Mouse (Mus musculus) heart, embryonic 10.5 days (tissue): Measurements from ENCODE around the gene Tefm. TPM values are rescaled to one million over a fixed set of nuclear protein-coding genes. Genes with fewer than 3 reads are reported as not detected.
"Not testable (repeated sequence)": the region's sequence is repeated elsewhere in the genome, so short reads cannot be mapped to it uniquely, and the experiment has no call there.

ENCODE experiments used
- DNase-seq: peaks from one replicate; pipeline ENCODE4 v3.0.0-alpha.2; 2017; ENCODE audit warnings: low spot score
- H3K27ac ChIP-seq: fragments of 300-500 bp; sonication (generic); 2 replicates; pipeline ENCODE4 v1.5.1; 2016; ENCODE audit warnings: mild to moderate bottlenecking
- H3K27me3 ChIP-seq: fragments of 300-500 bp; sonication (generic); 2 replicates; pipeline ENCODE4 v1.6.1; 2016; ENCODE audit warnings: mild to moderate bottlenecking; ENCODE audit not compliant: poor library complexity, insufficient read depth, severe bottlenecking
- H3K36me3 ChIP-seq: fragments of 300-500 bp; sonication (generic); 2 replicates; pipeline ENCODE4 v1.6.1; 2016; ENCODE audit warnings: mild to moderate bottlenecking, moderate library complexity
- H3K4me1 ChIP-seq: fragments of 300-500 bp; sonication (generic); 2 replicates; pipeline ENCODE4 v1.6.1; 2016; ENCODE audit warnings: mild to moderate bottlenecking
- H3K4me3 ChIP-seq: fragments of 300-500 bp; sonication (generic); 2 replicates; pipeline ENCODE4 v1.5.1; 2016; ENCODE audit warnings: mild to moderate bottlenecking, moderate library complexity
- H3K9me3 ChIP-seq: fragments of 300-500 bp; sonication (generic); 2 replicates; pipeline ENCODE4 v1.6.1; 2016; ENCODE audit warnings: mild to moderate bottlenecking, moderate library complexity
- WGBS: fragments of 180-500 bp; shearing (Covaris S2); methylation state at CpG from one replicate; pipeline ENCODE4 v1.1.7; 2016; 5-methylcytosine and 5-hydroxymethylcytosine counted together
- polyA plus RNA-seq: library from polyadenylated mRNA; unstranded; fragments of >200 nt; fragmentation: Nextera tagmentation; extraction: Ambion mirVana; gene quantifications from 2 replicates; pipeline ENCODE4 v1.2.1, GENCODE M21; 2016

The Tefm gene
- polyA plus RNA-seq, 1 experiment from 2014 or later = 35.4 TPM

DNA sequence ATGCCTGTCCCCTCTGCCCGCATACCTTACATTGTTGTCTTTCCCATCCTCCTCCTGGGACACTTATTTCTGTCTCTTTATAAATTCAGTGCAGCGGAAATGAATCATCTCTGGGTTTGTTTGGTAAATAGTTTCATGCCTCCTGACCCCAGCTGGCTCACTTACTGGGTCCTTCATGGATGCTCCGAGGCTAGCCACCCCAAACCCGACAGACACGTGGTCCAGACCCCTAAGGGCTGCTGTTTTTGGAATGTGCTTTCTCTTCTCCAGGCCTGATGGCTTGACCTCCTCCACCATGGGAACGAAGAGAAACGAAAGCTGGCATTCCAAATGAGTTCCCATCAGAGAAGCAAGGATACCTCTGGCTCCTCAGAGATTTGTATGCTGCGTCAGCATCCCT lies 10.4 kb upstream of the Tefm start:
- Histone ChIP-seq H3K27me3 (peaks cover 60% of the 10 kb centered on the region), H3K4me3 (no peak overlapping the region), H3K4me1 (peaks cover 11% of the 10 kb centered on the region), H3K9me3 (no peaks in the 10 kb centered on the region), H3K27ac (no peak overlapping the region), H3K36me3 (no peaks in the 10 kb centered on the region)
- WGBS = 77% methylated on average over 8 of the region's 8 CpGs
- no peak for DNase-seq

DNA sequence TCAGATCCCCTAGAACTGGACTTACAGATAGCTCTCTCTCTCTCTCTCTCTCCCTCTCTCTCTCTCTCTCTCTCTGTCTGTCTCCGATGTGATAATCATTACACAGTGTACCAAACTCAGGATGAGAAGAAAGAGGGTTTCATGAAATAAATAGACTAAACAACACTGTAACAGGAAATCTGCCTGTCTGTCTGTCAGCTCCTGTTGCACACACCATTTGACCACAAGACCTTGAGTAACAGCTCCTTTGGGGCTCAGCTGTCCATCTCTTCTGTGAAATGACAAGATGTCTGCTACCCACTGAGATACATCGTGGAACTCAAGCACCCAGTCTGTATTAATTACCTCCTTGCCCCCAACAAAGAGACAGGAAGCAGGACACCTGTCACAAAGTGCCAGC lies 9.6 kb upstream of the Tefm start:
- WGBS = 77% methylated on average over 2 of the region's 2 CpGs
- peaks cover 51% of the 10 kb centered on the region for H3K27me3 ChIP-seq
- DNase-seq = peak; percentile 7
- no peaks in the 10 kb centered on the region for H3K36me3 ChIP-seq
- no peaks in the 10 kb centered on the region for H3K9me3 ChIP-seq
- H3K4me3 ChIP-seq = no peak overlapping the region
- peaks cover 11% of the 10 kb centered on the region for H3K4me1 ChIP-seq
- H3K27ac ChIP-seq = no peak overlapping the region

DNA sequence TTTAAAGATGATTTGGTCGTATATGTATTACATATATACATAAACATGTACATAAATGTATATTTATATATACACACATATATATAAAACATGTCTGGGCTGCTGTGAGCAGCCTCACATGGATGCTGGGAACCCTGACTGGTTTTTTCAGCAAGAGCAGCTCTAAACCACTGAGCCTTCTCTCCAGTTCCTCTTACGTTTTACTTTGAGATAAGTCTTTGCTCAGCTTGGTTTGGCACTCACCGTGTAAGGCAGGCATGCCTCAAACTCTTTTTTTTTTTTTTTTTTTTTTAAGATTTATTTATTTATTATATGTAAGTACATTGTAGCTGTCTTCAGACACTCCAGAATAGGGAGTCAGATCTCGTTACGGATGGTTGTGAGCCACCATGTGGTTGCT lies 8.6 kb upstream of the Tefm start:
- WGBS = 71% methylated on average over 5 of the region's 5 CpGs
- peaks cover 11% of the 10 kb centered on the region for H3K4me1 ChIP-seq
- peaks cover 42% of the 10 kb centered on the region for H3K27me3 ChIP-seq
- no peak for DNase-seq
- no peaks in the 10 kb centered on the region for H3K36me3 ChIP-seq
- no peak overlapping the region for H3K4me3 ChIP-seq
- H3K9me3 ChIP-seq = no peaks in the 10 kb centered on the region
- no peak overlapping the region for H3K27ac ChIP-seq

DNA sequence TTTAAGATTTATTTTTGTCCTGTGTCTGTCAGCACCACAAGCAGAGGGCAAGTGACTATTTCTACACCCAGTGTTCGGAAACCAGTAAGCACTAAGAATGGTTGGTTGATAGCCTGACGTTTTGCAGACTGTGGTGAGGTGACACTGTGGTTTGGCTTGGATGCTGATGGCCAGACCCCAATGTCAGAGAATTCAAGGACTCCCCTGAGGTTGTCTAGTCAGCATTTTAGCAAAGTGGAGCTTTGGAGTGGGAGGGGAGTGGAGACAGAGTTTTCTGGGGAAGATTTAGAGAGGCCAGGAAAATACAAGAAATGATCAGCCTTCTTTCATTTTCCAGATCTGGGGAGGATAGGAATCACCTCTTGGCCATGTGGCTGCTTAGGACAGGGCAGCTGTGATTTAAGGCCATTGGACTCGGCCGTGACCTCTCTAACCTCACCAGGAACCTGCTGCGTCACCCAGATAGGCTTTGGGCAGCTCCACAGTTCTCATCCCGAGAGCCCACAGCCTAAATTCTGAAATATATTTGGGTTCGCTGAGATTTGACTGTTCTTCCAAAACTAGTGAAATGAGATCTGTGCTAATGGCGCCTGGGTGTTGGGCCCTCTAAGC lies 7.5 kb upstream of the Tefm start:
- H3K9me3 ChIP-seq = no peaks in the 10 kb centered on the region
- H3K4me1 ChIP-seq = peaks cover 9% of the 10 kb centered on the region
- H3K4me3 ChIP-seq = no peak overlapping the region
- no peak for DNase-seq
- H3K27me3 ChIP-seq = peaks cover 31% of the 10 kb centered on the region
- 71% methylated on average over 8 of the region's 8 CpGs for WGBS
- H3K27ac ChIP-seq = no peak overlapping the region
- no peaks in the 10 kb centered on the region for H3K36me3 ChIP-seq

DNA sequence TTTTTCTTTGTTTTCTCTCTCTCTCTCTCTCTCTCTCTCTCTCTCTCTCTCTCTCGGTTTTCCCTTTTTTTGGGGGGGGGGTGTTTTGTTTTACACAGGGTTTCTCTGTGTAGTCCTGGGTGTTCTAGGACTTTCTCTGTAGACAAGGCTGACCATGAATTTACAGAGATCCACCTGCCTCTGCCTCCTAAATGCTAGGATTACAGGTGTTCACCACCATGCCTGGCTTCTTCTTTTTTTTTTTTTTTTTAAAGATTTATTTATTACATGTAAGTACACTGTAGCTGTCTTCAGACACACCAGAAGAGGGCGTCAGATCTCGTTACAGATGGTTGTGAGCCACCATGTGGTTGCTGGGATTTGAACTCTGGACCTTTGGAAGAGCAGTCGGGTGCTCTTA lies 7.0 kb upstream of the Tefm start:
- H3K27me3 ChIP-seq = peaks cover 26% of the 10 kb centered on the region
- H3K9me3 ChIP-seq, H3K27ac ChIP-seq, H3K4me1 ChIP-seq, H3K4me3 ChIP-seq, H3K36me3 ChIP-seq, DNase-seq: not testable (repeated sequence)
- WGBS = 69% methylated on average over 2 of the region's 4 CpGs

DNA sequence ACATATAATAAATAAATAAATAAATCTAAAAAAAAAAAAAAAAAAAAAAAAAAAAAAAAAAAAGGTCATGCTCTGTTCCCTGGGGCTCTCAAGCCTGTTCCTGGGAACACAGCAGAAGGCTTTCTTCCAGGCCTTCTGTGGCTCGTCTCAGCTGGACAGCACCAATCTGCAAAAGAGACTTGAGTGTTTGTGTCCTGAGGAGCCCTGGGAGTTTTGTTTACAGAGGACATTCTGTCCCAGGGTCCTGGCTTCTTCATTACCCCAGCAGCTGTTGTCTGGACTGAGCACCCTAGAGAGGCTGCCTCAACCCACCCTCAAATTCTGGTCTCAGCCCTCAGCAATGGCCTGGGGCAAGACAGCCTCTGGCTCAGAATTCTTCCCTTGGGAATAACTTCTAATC lies 6.3 kb upstream of the Tefm start:
- Histone ChIP-seq H3K36me3 (no peaks in the 10 kb centered on the region), H3K4me1 (no peaks in the 10 kb centered on the region), H3K27ac (no peak overlapping the region), H3K9me3 (no peaks in the 10 kb centered on the region), H3K4me3 (no peak overlapping the region), H3K27me3 (peaks cover 19% of the 10 kb centered on the region)
- DNase-seq = peak; percentile 70
- WGBS = 47% methylated on average over 1 of the region's 1 CpGs

DNA sequence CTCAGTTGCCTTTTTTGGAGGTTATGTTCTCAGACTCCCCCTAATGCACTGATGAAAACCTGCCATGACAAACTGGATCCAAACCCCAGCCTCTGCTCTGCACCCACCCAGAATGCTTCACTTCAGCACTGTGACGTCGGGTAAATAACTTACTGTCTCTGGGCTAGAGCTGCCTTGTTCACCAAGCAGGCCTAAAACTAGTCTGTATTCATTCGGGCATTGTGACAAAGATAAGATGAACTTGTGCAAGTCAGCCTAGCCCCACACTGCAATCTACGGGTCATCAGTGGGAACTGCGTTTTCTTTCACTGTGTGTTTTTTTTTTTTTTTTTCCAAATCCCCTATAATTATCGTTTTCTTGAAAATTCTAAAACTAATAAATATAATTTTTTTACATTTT lies 5.8 kb upstream of the Tefm start:
- Histone ChIP-seq H3K4me1 (peaks cover 4% of the 10 kb centered on the region), H3K9me3 (no peaks in the 10 kb centered on the region), H3K27ac (no peak overlapping the region), H3K27me3 (peaks cover 14% of the 10 kb centered on the region), H3K36me3 (no peaks in the 10 kb centered on the region), H3K4me3 (no peak overlapping the region)
- 70% methylated on average over 6 of the region's 6 CpGs for WGBS
- peak; percentile 42 for DNase-seq

DNA sequence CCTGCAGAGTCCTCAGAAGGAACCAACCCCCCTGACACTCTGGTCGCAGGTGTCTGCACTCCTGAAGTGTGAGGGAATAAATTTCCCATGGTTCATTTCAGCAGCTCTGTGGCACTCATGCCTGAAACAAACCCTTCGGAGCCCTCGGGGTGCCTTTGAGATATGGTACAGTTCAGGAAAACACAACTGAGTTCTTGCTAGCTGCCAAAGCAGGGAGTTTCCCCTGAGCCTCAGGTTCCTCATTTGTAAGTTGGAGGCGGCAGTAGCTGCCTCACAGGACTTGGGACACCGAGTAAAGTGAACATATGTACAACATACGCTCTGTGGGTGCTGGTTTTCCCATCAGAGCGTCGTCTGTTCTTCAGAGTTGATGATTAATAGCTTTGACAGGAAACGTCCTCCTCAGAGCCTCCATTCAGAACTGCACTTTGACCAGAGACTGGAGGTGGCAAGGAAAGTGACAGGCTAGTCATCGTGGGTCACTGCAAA lies 3.9 kb upstream of the Tefm start:
- Histone ChIP-seq H3K36me3 (no peaks in the 10 kb centered on the region), H3K4me3 (no peak overlapping the region), H3K27me3 (no peaks in the 10 kb centered on the region), H3K9me3 (no peaks in the 10 kb centered on the region), H3K27ac (no peak overlapping the region), H3K4me1 (peaks cover 11% of the 10 kb centered on the region)
- no peak for DNase-seq
- whole genome bisulfite sequencing = 57% methylated on average over 10 of the region's 10 CpGs

DNA sequence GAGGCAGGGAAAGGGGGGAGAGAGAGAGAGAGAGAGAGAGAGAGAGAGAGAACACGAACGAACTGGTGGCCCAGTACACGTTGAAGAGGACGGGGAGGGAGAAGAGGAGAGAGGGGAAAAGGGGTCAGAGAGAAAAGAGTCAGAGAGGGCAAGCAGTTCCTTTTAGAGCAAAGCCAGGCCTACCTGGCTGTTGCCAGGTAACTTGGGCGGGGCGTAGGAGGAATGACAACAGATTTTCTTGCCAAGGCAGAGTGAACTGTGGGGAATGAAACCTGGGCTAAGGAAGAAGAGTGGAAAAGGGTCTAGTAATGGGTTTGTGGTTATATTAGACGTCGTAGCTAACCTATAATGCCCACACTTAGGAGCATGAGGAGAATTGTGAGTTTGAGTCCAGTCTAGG lies 897 bp upstream of the Tefm start:
- WGBS = 42% methylated on average over 8 of the region's 8 CpGs
- H3K27me3 ChIP-seq = no peaks in the 10 kb centered on the region
- H3K4me1 ChIP-seq = peaks cover 11% of the 10 kb centered on the region
- H3K36me3 ChIP-seq = peaks cover 24% of the 10 kb centered on the region
- peak overlapping the region; percentile 75 for H3K4me3 ChIP-seq
- no peaks in the 10 kb centered on the region for H3K9me3 ChIP-seq
- H3K27ac ChIP-seq = peak overlapping the region; percentile 94; the same call in 1 of the 2 replicates
- no peak for DNase-seq

DNA sequence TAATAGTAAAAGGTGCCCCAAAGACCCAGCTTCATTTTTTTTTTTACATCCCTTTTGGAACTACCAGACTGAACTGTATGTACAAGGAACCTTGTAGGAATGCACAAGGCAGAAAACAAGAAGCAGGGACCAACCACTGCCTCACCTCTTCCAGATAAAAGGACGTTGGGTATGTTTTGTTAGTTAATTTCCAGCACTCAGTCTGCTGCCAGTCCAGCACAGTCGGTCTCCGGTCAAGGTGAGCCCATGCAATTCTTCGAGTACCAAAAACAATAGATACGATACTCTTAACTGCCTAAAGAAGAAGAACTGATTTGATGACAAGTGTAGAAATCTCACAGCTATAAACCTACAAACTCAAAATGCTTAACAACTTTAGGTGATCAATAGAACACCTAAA lies 4.2 kb downstream of the Tefm start:
- H3K4me1 ChIP-seq = peaks cover 7% of the 10 kb centered on the region
- no peak for DNase-seq
- no peaks in the 10 kb centered on the region for H3K27me3 ChIP-seq
- H3K36me3 ChIP-seq = peaks cover 64% of the 10 kb centered on the region
- no peak overlapping the region for H3K27ac ChIP-seq
- no peak overlapping the region for H3K4me3 ChIP-seq
- 89% methylated on average over 5 of the region's 5 CpGs for WGBS
- H3K9me3 ChIP-seq = no peaks in the 10 kb centered on the region

DNA sequence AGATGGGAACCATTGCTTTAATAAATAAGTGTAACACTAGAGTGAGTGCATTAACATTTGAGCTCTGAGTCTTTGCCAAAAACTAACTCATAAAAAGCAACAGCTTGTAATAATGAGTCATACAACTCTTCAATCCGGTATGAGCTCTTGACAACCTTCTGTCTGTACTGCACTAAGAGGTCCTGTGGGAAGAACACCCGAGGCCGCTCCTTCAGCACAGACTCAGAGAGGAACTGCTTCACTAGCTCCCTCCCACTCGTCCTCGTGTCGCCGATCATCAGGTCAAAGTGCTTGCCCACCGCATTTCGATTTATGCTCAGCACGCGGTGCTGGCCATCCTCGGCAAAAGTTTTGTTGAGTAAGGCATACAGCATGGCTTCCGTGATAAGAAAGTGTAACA lies 5.2 kb downstream of the Tefm start:
- Histone ChIP-seq H3K27me3 (no peaks in the 10 kb centered on the region), H3K4me1 (0 out of 2 replicates have a peak, but pooled peaks cover 3% of the 10 kb centered on the region), H3K4me3 (no peak overlapping the region), H3K27ac (no peak overlapping the region), H3K36me3 (peaks cover 74% of the 10 kb centered on the region), H3K9me3 (no peaks in the 10 kb centered on the region)
- DNase-seq = no peak
- WGBS = 92% methylated on average over 13 of the region's 13 CpGs

DNA sequence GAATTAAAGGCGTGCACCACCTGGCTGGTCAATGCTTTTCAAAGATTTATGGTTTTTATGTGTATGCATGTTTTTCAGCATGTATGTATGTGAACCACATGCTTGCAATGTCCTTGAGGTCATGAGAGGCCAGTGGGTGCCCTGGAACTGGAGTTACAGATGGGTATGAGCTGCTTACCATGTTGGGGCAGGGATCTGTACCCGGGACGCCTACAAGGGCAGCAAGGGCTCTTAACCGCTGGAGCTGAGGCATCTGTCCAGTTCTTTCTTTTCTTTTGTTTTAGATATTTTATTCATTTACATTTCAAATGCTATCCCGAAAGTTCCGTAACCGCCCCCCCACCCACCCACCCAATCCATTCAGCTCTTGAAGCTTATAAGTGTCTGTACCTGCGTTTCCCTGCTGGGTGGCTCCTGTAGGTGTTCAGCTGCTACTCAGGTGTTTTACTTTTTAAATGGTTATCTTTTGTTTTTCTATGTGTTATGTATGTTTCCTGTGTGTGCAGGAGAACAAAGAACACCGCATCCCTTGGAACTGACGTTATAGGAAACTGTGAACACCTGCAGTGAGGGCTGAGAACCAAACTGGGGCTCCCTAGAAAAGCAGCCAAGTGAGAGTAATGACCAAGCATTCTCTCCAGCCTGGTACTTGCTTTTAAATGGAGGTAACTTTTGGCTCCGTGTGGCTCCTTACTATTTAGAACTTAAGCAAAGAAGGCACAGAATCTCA lies 5.9 kb downstream of the Tefm start:
- H3K4me1 ChIP-seq = 0 out of 2 replicates have a peak, but pooled peaks cover 3% of the 10 kb centered on the region
- H3K27me3 ChIP-seq = no peaks in the 10 kb centered on the region
- no peak overlapping the region for H3K4me3 ChIP-seq
- H3K36me3 ChIP-seq = peaks cover 80% of the 10 kb centered on the region
- DNase-seq = no peak
- no peak overlapping the region for H3K27ac ChIP-seq
- 90% methylated on average over 11 of the region's 11 CpGs for WGBS
- no peaks in the 10 kb centered on the region for H3K9me3 ChIP-seq

DNA sequence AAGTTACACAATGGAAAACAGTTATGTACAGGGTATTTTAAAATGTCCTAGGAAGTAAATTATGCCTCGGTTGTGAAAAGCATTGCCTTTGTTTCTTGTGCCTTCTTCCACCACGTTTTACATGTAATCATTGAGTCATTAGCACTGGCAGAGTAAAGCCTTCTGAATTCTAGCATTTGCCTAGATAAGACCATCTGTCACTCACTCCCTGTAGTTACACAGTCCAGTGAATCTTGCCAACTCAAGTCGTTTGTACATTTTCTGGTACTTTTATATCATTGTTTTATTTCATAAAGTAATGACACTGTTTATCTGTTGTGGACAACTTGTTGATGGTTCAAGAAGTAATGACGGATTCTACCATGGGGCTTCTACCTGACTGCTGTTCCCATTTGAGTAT lies 7.2 kb downstream of the Tefm start:
- DNase-seq = no peak
- Histone ChIP-seq H3K9me3 (no peaks in the 10 kb centered on the region), H3K4me3 (no peak overlapping the region), H3K36me3 (peaks cover 82% of the 10 kb centered on the region), H3K27ac (no peak overlapping the region), H3K27me3 (no peaks in the 10 kb centered on the region), H3K4me1 (no peaks in the 10 kb centered on the region)
- 70% methylated on average over 4 of the region's 4 CpGs for WGBS
